Mouse (Mus musculus): Measurements from ENCODE around the gene Fignl1. TPM values are rescaled to one million over a fixed set of nuclear protein-coding genes. Genes with fewer than 3 reads are reported as not detected.

Fignl1 gene
- total and polyA plus RNA-seq, 2 experiments from 2014 or later = 2.2 to 4.4 TPM

DNA sequence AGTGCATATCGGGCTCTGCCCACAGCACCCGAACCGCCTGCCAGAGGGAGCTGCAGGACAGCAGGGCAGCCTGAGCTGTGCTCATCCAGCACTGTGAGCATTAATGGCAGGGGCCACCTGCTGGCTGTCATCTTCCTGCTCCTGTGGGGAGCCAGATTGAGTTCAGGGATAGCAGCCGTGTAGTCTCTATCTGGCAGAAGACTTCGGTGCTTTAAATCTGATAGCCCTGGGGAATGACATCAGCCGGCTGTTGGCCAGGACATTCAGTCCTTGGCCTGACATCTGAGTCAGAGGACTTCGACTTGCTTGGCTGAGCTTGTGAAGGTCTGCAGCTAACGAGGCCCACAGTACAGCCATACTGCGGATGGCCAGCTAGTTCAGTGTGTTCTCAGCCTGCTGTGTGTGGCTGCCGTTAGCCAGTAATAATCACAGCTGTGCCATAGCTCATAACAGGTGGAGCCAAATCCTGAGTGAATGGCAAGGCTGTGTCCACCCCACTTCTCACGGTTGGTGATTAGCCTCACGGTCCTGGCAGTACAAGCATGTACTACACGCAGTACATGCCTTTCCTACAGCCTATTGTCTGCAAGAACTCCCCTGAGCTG is 35.7 kb upstream of the Fignl1 start:
- H3K4me1 ChIP-seq (ENCODE audit: insufficient read depth, low read length) = no peaks in the 10 kb centered on the region
- H3K9me3 ChIP-seq (ENCODE audit: low read length) = no peaks in the 10 kb centered on the region
- H3K9ac ChIP-seq (replicated peaks; ENCODE audit: low read length, poor library complexity, severe bottlenecking) = no peak overlapping the region
- no peaks in the 10 kb centered on the region for H3K27me3 ChIP-seq (ENCODE audit: insufficient read depth, low read length)
- H3K4me2 ChIP-seq (ENCODE audit: low read depth, low read length, poor library complexity, severe bottlenecking) = no peak overlapping the region
- TF ChIP-seq CTCF (IDR thresholded peaks at IDR 0.05) = peak; percentile 63
- DNase-seq (ENCODE audit: low spot score) (peak; percentile 83), ATAC-seq (ENCODE audit: low FRiP score) (peak; percentile 83)
- no peak overlapping the region for H3K27ac ChIP-seq (ENCODE audit: low read depth, low read length)
- 35% methylated on average over 13 of the region's 13 CpGs for WGBS
- no peaks in the 10 kb centered on the region for H3K36me3 ChIP-seq (ENCODE audit: insufficient read depth, low read length)
- H3K4me3 ChIP-seq (ENCODE audit: low read depth, low read length) = no peak overlapping the region

- WGBS = 82% methylated on average over 4 of the region's 4 CpGs
Observed at GRCm38 (mm10) chr11:11841590-11841989, 32.8 kb upstream of the Fignl1 start.

DNA sequence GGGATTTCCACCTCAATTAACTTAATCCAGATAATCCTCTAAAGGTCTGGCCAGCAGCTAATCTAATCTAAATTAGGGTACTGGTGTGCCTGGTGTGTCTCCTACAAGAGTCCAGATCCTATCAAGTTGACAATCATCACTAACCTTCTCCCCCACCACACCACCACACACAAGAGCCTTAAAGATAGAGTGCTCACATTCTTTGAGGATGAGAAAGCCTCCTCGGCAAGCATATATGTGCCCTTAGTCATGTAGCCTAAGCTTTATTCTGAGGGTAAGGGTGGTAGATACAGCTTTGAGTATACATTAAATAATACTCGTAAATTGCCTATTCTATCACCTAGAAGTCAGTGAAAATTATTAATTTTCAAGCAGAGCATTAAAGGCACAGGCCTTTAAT is 32.0 kb upstream of the Fignl1 start:
- DNase-seq (ENCODE audit: low spot score) = no peak
- H3K27ac ChIP-seq (ENCODE audit: low read depth, low read length) = no peak overlapping the region
- H3K4me1 ChIP-seq (ENCODE audit: insufficient read depth, low read length) = no peaks in the 10 kb centered on the region
- TF ChIP-seq CTCF (IDR thresholded peaks at IDR 0.05) = no peak
- no peaks in the 10 kb centered on the region for H3K9me3 ChIP-seq (ENCODE audit: low read length)
- H3K4me3 ChIP-seq (ENCODE audit: low read depth, low read length) = no peak overlapping the region
- no peaks in the 10 kb centered on the region for H3K36me3 ChIP-seq (ENCODE audit: insufficient read depth, low read length)
- 71% methylated on average over 2 of the region's 2 CpGs for WGBS
- H3K4me2 ChIP-seq (ENCODE audit: low read depth, low read length, poor library complexity, severe bottlenecking) = no peak overlapping the region
- ATAC-seq (ENCODE audit: low FRiP score) = no peak
- no peaks in the 10 kb centered on the region for H3K27me3 ChIP-seq (ENCODE audit: insufficient read depth, low read length)
- no peak overlapping the region for H3K9ac ChIP-seq (replicated peaks; ENCODE audit: low read length, poor library complexity, severe bottlenecking)

More at GRCm38 (mm10) chr11:11841590-11841989, 32.8 kb upstream of the Fignl1 start:
- Histone ChIP-seq H3K4me3 (ENCODE audit: low read depth, low read length) (no peak overlapping the region), H3K27ac (ENCODE audit: low read depth, low read length) (no peak overlapping the region), H3K9me3 (ENCODE audit: low read length) (no peaks in the 10 kb centered on the region), H3K36me3 (ENCODE audit: insufficient read depth, low read length) (no peaks in the 10 kb centered on the region), H3K4me1 (ENCODE audit: insufficient read depth, low read length) (no peaks in the 10 kb centered on the region), H3K27me3 (ENCODE audit: insufficient read depth, low read length) (no peaks in the 10 kb centered on the region), H3K9ac (replicated peaks; ENCODE audit: low read length, poor library complexity, severe bottlenecking) (no peak overlapping the region), H3K4me2 (ENCODE audit: low read depth, low read length, poor library complexity, severe bottlenecking) (no peak overlapping the region)
- DNase-seq (ENCODE audit: low spot score) = no peak
- no peak for TF ChIP-seq CTCF (IDR thresholded peaks at IDR 0.05)
- no peak for ATAC-seq (ENCODE audit: low FRiP score)

GRCm38 (mm10) chr11:11839874-11840273 is 31.1 kb upstream of the Fignl1 start:
- H3K27ac ChIP-seq (ENCODE audit: low read depth, low read length) = no peak overlapping the region
- WGBS = 92% methylated on average over 7 of the region's 7 CpGs
- ATAC-seq (ENCODE audit: low FRiP score) (no peak), DNase-seq (ENCODE audit: low spot score) (no peak)
- no peak overlapping the region for H3K4me2 ChIP-seq (ENCODE audit: low read depth, low read length, poor library complexity, severe bottlenecking)
- no peak overlapping the region for H3K9ac ChIP-seq (replicated peaks; ENCODE audit: low read length, poor library complexity, severe bottlenecking)
- no peak for TF ChIP-seq CTCF (IDR thresholded peaks at IDR 0.05)
- H3K9me3 ChIP-seq (ENCODE audit: low read length) = no peaks in the 10 kb centered on the region
- no peaks in the 10 kb centered on the region for H3K4me1 ChIP-seq (ENCODE audit: insufficient read depth, low read length)
- H3K27me3 ChIP-seq (ENCODE audit: insufficient read depth, low read length) = no peaks in the 10 kb centered on the region
- no peaks in the 10 kb centered on the region for H3K36me3 ChIP-seq (ENCODE audit: insufficient read depth, low read length)
- no peak overlapping the region for H3K4me3 ChIP-seq (ENCODE audit: low read depth, low read length)

- no peak for ATAC-seq (ENCODE audit: low FRiP score)
- Histone ChIP-seq H3K36me3 (ENCODE audit: insufficient read depth, low read length) (no peaks in the 10 kb centered on the region), H3K27ac (ENCODE audit: low read depth, low read length) (no peak overlapping the region), H3K9me3 (ENCODE audit: low read length) (no peaks in the 10 kb centered on the region), H3K4me2 (ENCODE audit: low read depth, low read length, poor library complexity, severe bottlenecking) (no peak overlapping the region), H3K27me3 (ENCODE audit: insufficient read depth, low read length) (no peaks in the 10 kb centered on the region), H3K4me1 (ENCODE audit: insufficient read depth, low read length) (no peaks in the 10 kb centered on the region), H3K4me3 (ENCODE audit: low read depth, low read length) (no peak overlapping the region), H3K9ac (replicated peaks; ENCODE audit: low read length, poor library complexity, severe bottlenecking) (no peak overlapping the region)
- no peak for TF ChIP-seq CTCF (IDR thresholded peaks at IDR 0.05)
- WGBS = 94% methylated on average over 5 of the region's 5 CpGs
- no peak for DNase-seq (ENCODE audit: low spot score)
Observed at GRCm38 (mm10) chr11:11837384-11837783, 28.6 kb upstream of the Fignl1 start.

GRCm38 (mm10) chr11:11836713-11837370 is 28.1 kb upstream of the Fignl1 start:
- DNase-seq (ENCODE audit: low spot score) (no peak), ATAC-seq (ENCODE audit: low FRiP score) (no peak)
- Histone ChIP-seq H3K9me3 (ENCODE audit: low read length) (no peaks in the 10 kb centered on the region), H3K4me1 (ENCODE audit: insufficient read depth, low read length) (no peaks in the 10 kb centered on the region), H3K27me3 (ENCODE audit: insufficient read depth, low read length) (no peaks in the 10 kb centered on the region), H3K4me2 (ENCODE audit: low read depth, low read length, poor library complexity, severe bottlenecking) (no peak overlapping the region), H3K4me3 (ENCODE audit: low read depth, low read length) (no peak overlapping the region), H3K36me3 (ENCODE audit: insufficient read depth, low read length) (no peaks in the 10 kb centered on the region), H3K27ac (ENCODE audit: low read depth, low read length) (no peak overlapping the region), H3K9ac (replicated peaks; ENCODE audit: low read length, poor library complexity, severe bottlenecking) (no peak overlapping the region)
- TF ChIP-seq CTCF (IDR thresholded peaks at IDR 0.05) = no peak
- 55% methylated on average over 18 of the region's 18 CpGs for WGBS
